In the genomic region with DNA sequence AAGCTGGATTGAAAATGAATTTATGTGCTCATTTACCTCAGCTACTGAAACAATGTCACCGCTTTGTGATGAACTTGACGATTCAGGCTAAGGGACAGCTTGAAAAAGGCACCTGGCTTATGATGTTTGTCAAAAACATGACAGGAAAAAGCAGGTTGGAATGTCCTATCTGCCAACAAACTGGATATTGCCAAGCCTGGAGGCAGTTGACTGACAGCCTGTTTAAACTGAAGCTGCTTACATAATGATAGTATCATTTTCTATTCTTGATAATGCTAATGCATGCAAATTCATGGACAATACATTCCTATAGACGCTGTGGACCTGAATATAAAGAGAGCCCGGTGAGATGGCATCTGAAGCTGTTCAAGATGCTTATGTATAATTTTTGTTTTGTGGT, we compare ENCODE assay signal across 22 mouse cellular contexts.
"Had no signal": no experiment of that assay in that cellular context is flagged by ENCODE, and none has a peak within 500 bp of the region (broad histone marks: within the 10 kb centered on the region; RNA-seq: fewer than 3 reads in every experiment).

No protein-coding gene starts in this region.

- H3K9me3 ChIP-seq: limb, embryonic 12.5 days; limb, embryonic 15.5 days; neural tube, embryonic 12.5 days; neural tube, embryonic 15.5 days had no signal

- H3K36me3 ChIP-seq: limb, embryonic 12.5 days; limb, embryonic 15.5 days; neural tube, embryonic 12.5 days; neural tube, embryonic 15.5 days had no signal

- H3K4me1 ChIP-seq: limb, embryonic 12.5 days; limb, embryonic 15.5 days; neural tube, embryonic 12.5 days; neural tube, embryonic 15.5 days had no signal

- H3K4me2 ChIP-seq: limb, embryonic 12.5 days; limb, embryonic 15.5 days; liver, embryonic 11.5 days; lung, embryonic 14.5 days; neural tube, embryonic 12.5 days; neural tube, embryonic 15.5 days had no signal

- H3K27me3 ChIP-seq: limb, embryonic 12.5 days; limb, embryonic 15.5 days; neural tube, embryonic 12.5 days; neural tube, embryonic 15.5 days had no signal

- DNase-seq: kidney, adult 11 months; kidney, adult 8-10 months; kidney, postnatal 14 days; kidney, postnatal 4 days; left cerebral cortex, postnatal 4 days; liver, postnatal 0 days; lung, embryonic 14.5 days; right cerebral cortex, adult 18-20 months; right cerebral cortex, postnatal 14 days; right cerebral cortex, postnatal 4 days; thymus, adult 2 months; thymus, postnatal 14 days; thymus, postnatal 4 days had no signal

- H3K27ac ChIP-seq: limb, embryonic 12.5 days; limb, embryonic 15.5 days; liver, embryonic 14.5 days; macrophage; neural tube, embryonic 12.5 days; neural tube, embryonic 15.5 days; stomach, postnatal 0 days had no signal

- H3K9ac ChIP-seq: limb, embryonic 12.5 days; limb, embryonic 15.5 days; liver, embryonic 14.5 days; liver, postnatal 0 days; lung, embryonic 14.5 days; neural tube, embryonic 12.5 days; neural tube, embryonic 15.5 days had no signal

- ATAC-seq: liver, postnatal 0 days; lung, postnatal 0 days had no signal

- H3K4me3 ChIP-seq: limb, embryonic 12.5 days; limb, embryonic 15.5 days; neural tube, embryonic 12.5 days; neural tube, embryonic 15.5 days had no signal
